Mouse (Mus musculus): ENCODE data around the gene Vax2.

GRCm38 (mm10) chr6:83729350-83729970, 18.4 kb downstream of the Vax2 start:
- no peak for TF ChIP-seq CTCF (IDR thresholded peaks at IDR 0.05; ENCODE audit: borderline replicate concordance, control insufficient read depth, extremely low read depth, insufficient read depth, low read length, poor library complexity)
- TF ChIP-seq POLR2A (IDR thresholded peaks at IDR 0.05; ENCODE audit: control insufficient read depth, extremely low read depth, insufficient read depth, low read length, poor library complexity) = no peak

Data from thymus, adult 2 months (tissue).